Mouse (Mus musculus): ENCODE measurements around the gene Ireb2.

- TF ChIP-seq GATA1 (IDR thresholded peaks at IDR 0.05; ENCODE audit: borderline replicate concordance, low read length) (no peak), FLI1 (IDR thresholded peaks at IDR 0.05; ENCODE audit: low read length) (no peak)
These were observed 10.0 kb upstream of the Ireb2 start for GRCm38 (mm10) chr9:54853619-54854018.
